Mouse (Mus musculus): Measurements from ENCODE around the gene Cdhr4.

The Cdhr4 gene

DNA sequence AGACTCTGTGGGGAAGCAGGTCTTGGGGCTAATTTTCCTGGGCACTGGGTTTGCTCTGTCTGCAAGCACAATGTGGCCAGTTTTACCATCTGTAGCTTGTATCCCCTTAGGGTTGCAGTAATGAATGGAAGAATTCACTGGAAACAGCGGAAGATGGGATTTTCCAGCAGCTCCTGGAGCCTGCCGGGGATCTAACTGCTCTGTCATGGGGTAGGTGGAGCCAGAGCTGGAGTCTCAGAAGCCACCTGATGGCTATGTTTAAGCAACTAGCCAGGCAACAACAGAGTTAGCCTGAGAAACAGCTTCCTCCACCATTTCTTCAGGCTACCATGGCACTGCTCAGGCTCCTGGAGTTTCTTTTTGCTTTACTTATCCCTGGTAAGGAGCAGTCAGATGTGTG lies at the start of gene Cdhr4:
TSS of gene Cdhr4 (plus strand) at position 301 of the 400 bp plus-strand sequence.
- DNase-seq (ENCODE audit: low spot score in 2 of 2), result no peak

DNA sequence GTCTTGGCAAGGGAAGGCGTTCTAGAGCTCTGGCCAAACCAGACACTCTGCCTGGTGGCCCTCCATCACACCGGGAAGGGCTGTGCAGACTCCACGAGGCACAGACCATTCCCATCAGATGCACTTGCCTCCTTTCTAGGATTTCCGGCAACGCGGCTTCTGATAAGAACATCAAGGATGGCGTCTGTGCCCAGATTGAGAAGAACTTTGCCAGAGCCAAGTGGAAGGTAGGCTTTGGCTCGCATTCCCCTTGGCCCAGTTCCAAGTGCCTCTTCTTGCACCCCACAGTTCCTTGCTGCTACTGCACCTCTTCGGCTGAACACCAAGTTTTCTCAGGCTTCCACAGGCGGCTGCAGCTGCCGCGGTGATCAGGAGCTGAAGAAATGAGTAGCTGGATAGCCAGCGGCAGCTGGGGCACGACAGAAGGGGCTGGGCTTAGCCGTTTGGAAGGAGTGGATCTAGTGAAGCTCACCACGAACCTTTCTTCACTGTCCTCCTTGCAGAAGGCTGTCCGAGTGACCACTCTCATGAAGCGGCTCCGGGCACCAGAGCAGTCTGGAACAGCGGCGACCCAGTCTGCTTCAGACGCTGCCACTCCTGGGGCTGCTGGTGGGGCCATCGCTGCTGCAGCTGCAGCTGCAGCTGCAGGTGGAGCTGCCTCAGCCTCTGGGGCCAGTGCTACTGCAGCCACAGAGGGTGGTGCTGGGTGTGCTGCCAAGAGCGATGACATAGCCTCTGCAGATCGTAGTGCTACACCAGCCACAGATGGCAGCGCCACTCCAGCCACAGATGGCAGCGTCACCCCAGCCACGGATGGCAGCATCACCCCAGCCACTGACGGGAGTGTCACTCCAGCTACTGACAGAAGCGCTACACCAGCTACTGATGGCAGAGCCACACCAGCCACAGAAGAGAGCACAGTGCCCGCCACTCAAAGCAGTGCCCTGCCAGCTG lies 44.8 kb upstream of the Cdhr4 start:
- no peak for DNase-seq (ENCODE audit: low spot score in 2 of 2)

DNA sequence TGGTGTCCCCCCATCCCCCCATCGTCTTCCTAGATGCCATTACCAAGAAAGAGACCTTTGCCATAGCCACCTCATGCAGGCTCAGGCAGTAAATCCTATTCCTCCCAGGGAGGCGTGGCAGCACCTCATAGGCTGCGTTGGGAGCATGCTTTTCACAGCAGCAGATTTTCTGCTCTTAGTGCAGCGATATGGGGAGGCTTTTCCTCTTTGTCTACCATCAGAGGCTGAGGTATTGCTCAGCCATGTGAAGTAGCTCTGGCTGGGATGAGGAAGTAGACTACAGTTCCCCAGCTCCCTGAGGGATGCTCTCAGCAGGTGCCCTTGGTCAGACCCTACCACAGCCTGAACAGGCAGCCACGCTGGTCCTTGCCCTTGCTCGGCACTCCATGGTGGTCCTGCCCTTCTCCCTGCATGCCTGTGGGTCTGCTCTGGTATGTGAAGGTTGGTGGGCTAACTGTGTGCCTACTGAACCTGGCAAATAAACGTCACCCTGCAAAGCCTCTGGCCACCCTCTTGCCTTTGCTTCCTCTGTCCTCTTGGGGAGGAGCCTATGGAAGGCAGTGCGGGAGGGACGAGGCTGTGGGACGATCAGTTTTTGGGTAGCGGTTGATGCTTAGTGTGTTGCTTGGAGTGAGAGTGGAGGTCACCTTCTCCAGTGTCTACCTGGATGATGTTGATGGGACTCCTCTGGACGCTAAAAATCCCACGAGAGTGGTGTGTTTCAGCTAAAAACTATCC lies 42.9 kb upstream of the Cdhr4 start:
- DNase-seq (ENCODE audit: low spot score in 2 of 2), result no peak

DNA sequence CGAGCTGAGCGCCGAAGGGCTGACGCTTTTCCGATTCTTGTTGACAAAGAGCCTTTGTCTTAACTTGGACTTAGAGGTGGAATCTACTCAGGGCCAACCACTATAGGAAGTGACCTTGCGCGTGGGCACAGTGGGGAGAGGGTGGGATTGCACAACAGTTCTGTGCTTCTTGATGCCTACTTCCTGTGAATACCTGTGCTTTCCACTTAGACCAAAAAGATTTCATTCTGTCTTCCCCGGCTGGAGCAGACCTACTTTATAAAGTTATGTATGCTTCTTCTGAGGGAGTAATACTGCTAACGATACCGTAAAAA lies 42.4 kb upstream of the Cdhr4 start, which contains the start of gene Traip:
TSS of gene Traip (plus strand) at position 215 of the 314 bp plus-strand sequence.
- DNase-seq (ENCODE audit: low spot score in 2 of 2), result no peak

- peak; percentile 78 to 83 for DNase-seq (ENCODE audit: low spot score in 2 of 2)
These were observed 41.6 kb upstream of the Cdhr4 start for GRCm38 (mm10) chr9:107950460-107951355.

DNA sequence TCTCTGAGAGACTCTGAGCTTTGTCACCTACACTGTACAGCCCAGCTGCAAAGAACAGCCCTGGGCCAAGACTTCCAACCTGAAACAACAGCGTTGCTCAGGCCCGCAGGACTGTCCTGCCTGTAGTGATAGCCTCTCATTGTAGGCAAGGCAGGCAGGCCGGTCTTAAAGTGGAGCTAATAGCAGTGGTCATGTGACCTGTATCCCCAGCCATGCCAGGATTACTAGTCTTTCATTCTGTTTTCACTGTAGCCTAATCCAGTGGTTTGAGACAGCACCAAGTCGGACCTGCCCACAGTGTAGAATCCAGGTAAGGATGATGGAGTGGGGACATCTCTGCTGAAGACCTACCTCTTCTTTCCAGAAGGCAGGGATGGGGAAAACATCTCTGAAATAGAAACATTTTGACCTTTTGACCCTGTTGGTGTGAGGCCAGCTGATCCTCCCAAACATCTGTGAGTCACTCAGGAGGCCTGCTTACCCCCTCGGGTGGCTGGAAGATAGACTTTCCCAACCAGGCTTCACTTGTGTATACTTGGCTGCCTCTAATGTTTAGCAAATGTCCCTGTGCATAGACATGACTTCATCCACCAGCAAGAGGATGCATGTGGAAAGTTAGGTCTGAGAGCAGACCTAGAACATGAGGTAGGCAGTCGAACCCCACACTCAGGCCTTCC lies 36.5 kb upstream of the Cdhr4 start:
- no peak for DNase-seq (ENCODE audit: low spot score in 2 of 2)

- DNase-seq (ENCODE audit: low spot score in 2 of 2), result no peak
These were observed 35.2 kb upstream of the Cdhr4 start for GRCm38 (mm10) chr9:107957141-107957540.

DNA sequence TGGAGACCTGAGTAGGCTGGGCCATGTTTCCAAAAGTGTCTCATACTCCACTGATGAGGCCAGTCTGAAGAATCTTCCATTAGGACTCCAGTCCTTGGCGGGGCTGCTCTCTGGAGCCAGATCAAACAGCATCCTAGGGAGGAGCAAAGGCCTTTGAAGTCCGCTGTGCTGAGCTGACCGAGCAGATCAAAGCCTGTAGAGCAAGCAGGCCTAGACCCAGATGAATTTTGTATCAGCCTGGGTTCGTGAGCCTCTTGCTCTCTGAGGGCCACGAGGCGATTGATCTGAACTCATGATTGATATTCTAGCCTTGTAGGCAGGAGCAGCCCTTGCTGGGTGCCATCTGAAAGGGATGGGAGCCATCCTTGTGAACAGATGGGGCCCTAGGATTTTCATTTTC lies 32.4 kb upstream of the Cdhr4 start:
- DNase-seq (ENCODE audit: low spot score in 2 of 2), result no peak

- no peak for DNase-seq (ENCODE audit: low spot score in 2 of 2)
These were observed 31.4 kb upstream of the Cdhr4 start for GRCm38 (mm10) chr9:107960928-107961327.

DNA sequence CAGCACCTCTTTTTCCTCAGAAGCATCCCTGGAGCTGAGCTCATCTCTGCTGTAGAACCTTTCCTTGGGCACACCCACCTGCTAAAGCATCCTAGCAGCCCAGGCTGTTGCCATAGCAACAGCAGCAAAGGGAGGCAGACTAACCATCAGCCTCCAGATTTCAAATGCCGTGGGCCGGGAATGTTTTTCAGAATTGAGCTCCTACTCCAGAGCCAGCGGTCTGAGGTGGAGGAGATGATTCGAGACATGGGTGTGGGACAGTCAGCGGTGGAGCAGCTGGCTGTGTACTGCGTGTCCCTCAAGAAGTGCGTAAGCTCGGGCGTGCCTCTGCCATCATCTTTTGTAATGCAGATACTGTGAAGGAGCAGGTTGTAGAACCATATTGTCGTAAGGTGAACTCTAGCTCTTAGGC lies 30.9 kb upstream of the Cdhr4 start:
- DNase-seq (ENCODE audit: low spot score in 2 of 2), result no peak

DNA sequence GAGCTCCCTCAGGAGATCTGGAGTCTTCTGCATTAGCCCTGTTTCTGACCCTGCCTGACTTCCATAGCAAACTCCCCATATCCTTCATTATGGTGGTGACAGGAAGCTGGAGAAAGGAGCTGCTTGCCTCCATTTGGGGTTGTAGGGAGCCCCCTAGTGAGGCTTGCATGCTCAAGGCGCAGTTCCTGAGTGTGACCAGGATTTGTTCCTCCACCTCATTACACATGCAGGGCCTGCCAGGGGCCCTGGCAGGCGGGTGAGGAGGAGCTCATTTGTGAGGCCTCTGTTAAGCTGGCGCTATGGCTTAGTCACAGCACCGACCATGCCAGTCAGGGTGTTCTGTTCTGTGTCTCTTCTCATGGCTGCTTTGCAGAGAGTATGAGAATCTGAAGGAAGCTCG lies 30.4 kb upstream of the Cdhr4 start:
- no peak for DNase-seq (ENCODE audit: low spot score in 2 of 2)

- no peak for DNase-seq (ENCODE audit: low spot score in 2 of 2)
These were observed 29.4 kb upstream of the Cdhr4 start for GRCm38 (mm10) chr9:107962916-107963315.

GRCm38 (mm10) chr9:107963700-107964099 lies 28.6 kb upstream of the Cdhr4 start:
- DNase-seq (ENCODE audit: low spot score in 2 of 2), result peak; percentile 60 to 76

DNA sequence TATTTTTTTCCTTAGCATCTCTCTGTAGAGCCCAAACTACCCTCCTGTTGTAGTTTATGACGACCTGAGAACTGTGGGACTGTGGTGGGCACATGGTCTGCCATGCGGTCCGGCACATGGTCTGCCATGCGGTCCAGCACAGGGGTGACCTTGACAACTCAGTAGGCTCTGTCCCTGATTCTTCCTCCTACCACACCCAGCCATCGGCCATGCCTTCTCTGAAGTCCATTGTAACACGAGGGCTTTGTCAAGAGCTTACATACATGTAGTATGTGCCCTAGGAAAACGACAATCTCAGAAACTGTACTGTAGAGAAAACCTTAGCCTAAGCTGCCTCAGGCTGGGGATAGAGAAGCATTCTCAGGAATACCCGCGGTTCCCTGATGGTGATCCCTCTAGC lies 27.6 kb upstream of the Cdhr4 start:
- DNase-seq (ENCODE audit: low spot score in 2 of 2), result no peak

- no peak for DNase-seq (ENCODE audit: low spot score in 2 of 2)
These were observed 25.6 kb upstream of the Cdhr4 start for GRCm38 (mm10) chr9:107966676-107967075.

DNA sequence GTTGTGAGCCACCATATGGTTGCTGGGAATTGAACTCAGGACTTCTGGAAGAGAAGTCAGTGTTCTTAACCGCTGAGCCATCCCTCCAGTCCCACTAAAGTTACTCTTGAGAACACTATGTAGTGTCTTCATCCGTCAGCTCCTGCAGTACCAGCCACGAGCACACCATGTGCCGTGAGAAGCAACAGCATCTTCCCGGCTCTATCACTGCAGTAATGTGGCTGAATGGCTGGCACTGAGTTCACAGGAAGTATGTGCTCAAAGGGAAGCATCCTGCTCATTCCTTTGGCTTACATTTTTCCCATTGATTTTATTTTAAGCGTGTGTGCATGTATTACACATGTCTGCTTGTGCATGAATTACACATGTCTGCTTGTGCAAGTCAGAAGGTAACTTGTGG lies 24.9 kb upstream of the Cdhr4 start:
- no peak for DNase-seq (ENCODE audit: low spot score in 2 of 2)

- DNase-seq (ENCODE audit: low spot score in 2 of 2), result no peak
These were observed 23.8 kb upstream of the Cdhr4 start for GRCm38 (mm10) chr9:107968531-107968930.

GRCm38 (mm10) chr9:107970311-107970710 lies 22.0 kb upstream of the Cdhr4 start:
- DNase-seq (ENCODE audit: low spot score in 2 of 2), result no peak

DNA sequence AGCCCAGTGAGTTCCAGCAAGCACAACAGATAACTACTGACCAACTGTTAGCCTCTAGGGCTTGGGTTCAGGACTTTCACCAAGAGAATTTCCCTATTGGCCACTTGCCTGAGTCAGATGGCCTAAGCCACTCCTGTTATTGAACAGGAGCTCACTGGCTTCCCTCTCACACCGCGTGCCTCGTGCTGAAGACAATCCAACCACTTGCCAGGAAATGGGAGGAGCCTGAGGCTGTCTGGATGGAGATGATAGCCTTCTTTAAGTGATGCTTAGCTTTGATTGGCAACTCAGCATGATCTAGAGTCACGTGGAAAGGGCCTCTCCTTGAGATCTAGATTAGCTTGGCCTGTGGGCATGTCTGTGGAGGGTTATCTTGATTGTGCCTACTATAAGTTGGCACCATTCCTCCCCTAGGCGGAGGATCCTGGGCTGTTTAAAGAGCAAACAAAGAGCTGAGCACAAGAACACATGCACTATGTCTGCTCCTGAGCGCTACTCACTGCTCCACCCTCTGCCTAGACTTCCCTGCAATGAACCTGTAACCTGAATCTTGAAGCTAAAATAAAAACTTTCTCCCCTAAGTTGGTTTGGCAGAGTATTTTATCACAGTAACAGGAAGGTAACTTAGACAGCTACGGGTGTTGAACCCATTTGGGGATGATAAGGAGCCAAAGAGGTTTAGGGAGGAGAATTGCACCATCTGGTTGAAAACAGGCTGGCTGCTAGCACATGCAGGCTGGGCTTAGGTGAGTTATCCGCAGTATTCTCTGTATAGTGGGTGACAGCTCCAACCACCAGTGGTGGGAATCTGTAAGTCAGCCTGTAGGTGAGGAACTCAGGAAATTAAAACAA lies 20.4 kb upstream of the Cdhr4 start:
- DNase-seq (ENCODE audit: low spot score in 2 of 2), result peak in 1 of 2 experiments; percentile 34

- no peak for DNase-seq (ENCODE audit: low spot score in 2 of 2)
These were observed 17.7 kb upstream of the Cdhr4 start for GRCm38 (mm10) chr9:107974491-107975171.

Data from spleen, postnatal 14 days (tissue).